Mouse (Mus musculus) bone marrow, adult 2 months (tissue): ENCODE data around the gene Tacc2. TPM values are rescaled to one million over a fixed set of nuclear protein-coding genes. Genes with fewer than 3 reads are reported as not detected.

ENCODE experiments used
- H3K27ac ChIP-seq: fragments of 200-500 bp; 2 replicates; pipeline ENCODE4 v1.5.1; 2012; ENCODE audit warnings: low read depth, mild to moderate bottlenecking, control low read depth, inconsistent platforms, low read length; ENCODE audit not compliant: control insufficient read depth, poor library complexity, insufficient read depth
- H3K4me1 ChIP-seq: fragments of 200-500 bp; 2 replicates; pipeline ENCODE4 v1.6.1; 2011; ENCODE audit warnings: low read length; ENCODE audit not compliant: control insufficient read depth, insufficient read depth
- H3K4me3 ChIP-seq: fragments of 200-500 bp; replicated peaks from 2 replicates; pipeline ENCODE3; 2011; ENCODE audit warnings: mild to moderate bottlenecking, low read depth, low read length, control low read depth; ENCODE audit not compliant: control insufficient read depth
- CTCF ChIP-seq: fragments of 200-500 bp; IDR thresholded peaks from 2 replicates; pipeline ENCODE4 v1.5.1; 2011; ENCODE audit warnings: low read length, control low read depth; ENCODE audit not compliant: control insufficient read depth, insufficient read depth
- POLR2A ChIP-seq: fragments of 200-500 bp; IDR thresholded peaks from 2 replicates; pipeline ENCODE4 v1.6.1; 2011; ENCODE audit warnings: low read depth, mild to moderate bottlenecking, control low read depth, low read length, borderline replicate concordance; ENCODE audit not compliant: control insufficient read depth
- WGBS: fragments of 180-500 bp; shearing (Covaris S2); methylation state at CpG from one replicate; pipeline ENCODE4 v1.1.7; 2018; 5-methylcytosine and 5-hydroxymethylcytosine counted together
- polyA plus RNA-seq: library from polyadenylated mRNA; stranded (reverse); fragments of >200 nt; gene quantifications from 2 replicates; pipeline ENCODE4 v1.2.4, GENCODE M21; 2011; ENCODE audit warnings: low replicate concordance; ENCODE audit not compliant: missing spikeins, insufficient read depth, insufficient read length

Gene Tacc2
- polyA plus RNA-seq, 1 experiment = 12.0 TPM

GRCm38 (mm10) chr7:130646762-130647139 is 69.5 kb downstream of the Tacc2 start:
- WGBS = under 1% methylated on average over 18 of the region's 18 CpGs
- TF ChIP-seq CTCF (no peak), POLR2A (no peak)
- no peak overlapping the region; the same call in 1 of the 2 replicates for H3K27ac ChIP-seq
- H3K4me1 ChIP-seq = peaks cover 1% of the 10 kb centered on the region; the same call in 1 of the 2 replicates
- peak overlapping the region; percentile 76 for H3K4me3 ChIP-seq

- 69% methylated on average over 4 of the region's 4 CpGs for WGBS
- Histone ChIP-seq H3K27ac (no peak overlapping the region), H3K4me3 (no peak overlapping the region), H3K4me1 (peaks cover 1% of the 10 kb centered on the region; the same call in 1 of the 2 replicates)
- TF ChIP-seq CTCF (no peak), POLR2A (no peak)
Observed at GRCm38 (mm10) chr7:130648061-130648460, 70.8 kb downstream of the Tacc2 start.

- WGBS = 74% methylated on average over 7 of the region's 7 CpGs
- H3K4me1 ChIP-seq = peaks cover 1% of the 10 kb centered on the region; the same call in 1 of the 2 replicates
- H3K4me3 ChIP-seq = no peak overlapping the region
- TF ChIP-seq CTCF (no peak), POLR2A (no peak)
- H3K27ac ChIP-seq = no peak overlapping the region
Observed at GRCm38 (mm10) chr7:130649257-130649656, 72.0 kb downstream of the Tacc2 start.

GRCm38 (mm10) chr7:130650621-130651020 is 73.4 kb downstream of the Tacc2 start:
- Histone ChIP-seq H3K4me1 (peaks cover under 1% of the 10 kb centered on the region; the same call in 1 of the 2 replicates), H3K4me3 (no peak overlapping the region), H3K27ac (no peak overlapping the region)
- no peak for TF ChIP-seq CTCF
- TF ChIP-seq POLR2A = no peak
- WGBS = 92% methylated on average over 5 of the region's 5 CpGs

GRCm38 (mm10) chr7:130653036-130653555 is 75.9 kb downstream of the Tacc2 start:
- H3K4me1 ChIP-seq = peaks cover 1% of the 10 kb centered on the region
- H3K27ac ChIP-seq = no peak overlapping the region
- TF ChIP-seq POLR2A = no peak
- WGBS = 77% methylated on average over 6 of the region's 6 CpGs
- no peak overlapping the region for H3K4me3 ChIP-seq

GRCm38 (mm10) chr7:130654562-130654961 is 77.3 kb downstream of the Tacc2 start:
- WGBS = 68% methylated on average over 2 of the region's 2 CpGs
- TF ChIP-seq CTCF = no peak
- no peak for TF ChIP-seq POLR2A
- H3K4me3 ChIP-seq = no peak overlapping the region
- peaks cover 1% of the 10 kb centered on the region for H3K4me1 ChIP-seq
- H3K27ac ChIP-seq = no peak overlapping the region

GRCm38 (mm10) chr7:130656965-130657364 is 79.7 kb downstream of the Tacc2 start:
- peaks cover 1% of the 10 kb centered on the region for H3K4me1 ChIP-seq
- no peak overlapping the region for H3K4me3 ChIP-seq
- 85% methylated on average over 8 of the region's 8 CpGs for WGBS
- no peak overlapping the region for H3K27ac ChIP-seq
- TF ChIP-seq CTCF = no peak
- no peak for TF ChIP-seq POLR2A

- Histone ChIP-seq H3K4me1 (peaks cover 1% of the 10 kb centered on the region), H3K4me3 (no peak overlapping the region), H3K27ac (no peak overlapping the region)
- TF ChIP-seq POLR2A = no peak
- TF ChIP-seq CTCF = no peak
- WGBS = 25% methylated on average over 13 of the region's 13 CpGs
Observed at GRCm38 (mm10) chr7:130657751-130658150, 80.5 kb downstream of the Tacc2 start.

- H3K4me3 ChIP-seq = no peak overlapping the region
- no peak overlapping the region for H3K27ac ChIP-seq
- H3K4me1 ChIP-seq = peaks cover 1% of the 10 kb centered on the region
- 62% methylated on average over 5 of the region's 5 CpGs for WGBS
- TF ChIP-seq CTCF (no peak), POLR2A (no peak)
Observed at GRCm38 (mm10) chr7:130659129-130659528, 81.9 kb downstream of the Tacc2 start.
